Mouse (Mus musculus): ENCODE results near the gene Plek2. TPM values are rescaled to one million over a fixed set of nuclear protein-coding genes. Genes with fewer than 3 reads are reported as not detected.

The Plek2 gene
- polyA plus RNA-seq, 1 experiment = not detected

DNA sequence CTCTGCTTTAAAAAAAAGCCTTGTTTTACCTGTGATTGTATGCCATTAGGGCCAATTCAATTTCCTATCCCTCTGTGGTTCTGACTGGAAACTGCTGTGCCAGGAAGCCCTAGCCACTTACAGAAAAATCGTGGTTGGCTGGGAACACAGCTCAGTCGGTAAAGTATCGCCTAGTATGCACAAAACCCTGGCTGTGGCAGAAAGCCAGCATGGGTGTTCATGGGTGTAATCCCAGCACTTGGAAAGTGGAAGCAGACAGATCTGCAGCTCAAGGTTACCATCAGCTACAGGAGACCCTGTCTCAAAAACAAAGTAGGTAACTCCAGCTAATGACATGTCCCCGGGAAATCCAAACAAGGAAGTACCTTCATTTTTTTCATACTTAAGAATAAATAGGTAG, 66.9 kb downstream of the Plek2 start:
- Histone ChIP-seq H3K4me1 (ENCODE audit: control insufficient read depth, insufficient read depth, low read length) (peaks cover 2% of the 10 kb centered on the region; the same call in 1 of the 2 replicates), H3K4me3 (ENCODE audit: insufficient read depth, low read length) (no peak overlapping the region), H3K27ac (ENCODE audit: insufficient read depth, low read length) (no peak overlapping the region)
- TF ChIP-seq CTCF (IDR thresholded peaks at IDR 0.05; ENCODE audit: borderline replicate concordance, insufficient read depth, low read length) (no peak), POLR2A (IDR thresholded peaks at IDR 0.05; ENCODE audit: low read depth, low read length) (no peak)

Other genes starting within 250 kb of the Plek2 start
- not detected in 2 replicates for gene Fam71d, start 215.4 kb downstream of the Plek2 start, polyA plus RNA-seq (2011; ENCODE audit: insufficient read length, low read depth, missing spikeins)
- 22.4 and 25.3 TPM in 2 replicates for gene Mpp5, start 158.1 kb downstream of the Plek2 start, polyA plus RNA-seq (2011; ENCODE audit: insufficient read length, low read depth, missing spikeins)
- 78.6 and 87.3 TPM in 2 replicates for gene Atp6v1d, start 45.3 kb downstream of the Plek2 start, polyA plus RNA-seq (2011; ENCODE audit: insufficient read length, low read depth, missing spikeins)
- gene Eif2s1, start 45.1 kb downstream of the Plek2 start, polyA plus RNA-seq (2011; ENCODE audit: insufficient read length, low read depth, missing spikeins) = 128 and 135 TPM in 2 replicates
- 1.7 and 3.5 TPM in 2 replicates for gene Tmem229b, start 100.7 kb upstream of the Plek2 start, polyA plus RNA-seq (2011; ENCODE audit: insufficient read length, low read depth, missing spikeins)
- 0.47 and 0.53 TPM in 2 replicates for gene Plekhh1, start 122.2 kb upstream of the Plek2 start, polyA plus RNA-seq (2011; ENCODE audit: insufficient read length, low read depth, missing spikeins)
- 11.9 and 14.1 TPM in 2 replicates for gene Pigh, start 182.7 kb upstream of the Plek2 start, polyA plus RNA-seq (2011; ENCODE audit: insufficient read length, low read depth, missing spikeins)
- gene Arg2, start 223.8 kb upstream of the Plek2 start, polyA plus RNA-seq (2011; ENCODE audit: insufficient read length, low read depth, missing spikeins) = 0.35 TPM in 1 of 2 replicates, not detected in the other